Mouse (Mus musculus): ENCODE measurements around the gene Olfr1082.
"Not testable (repeated sequence)": the region's sequence is repeated elsewhere in the genome, so short reads cannot be mapped to it uniquely, and the experiment has no call there.

Olfr1082 gene

DNA sequence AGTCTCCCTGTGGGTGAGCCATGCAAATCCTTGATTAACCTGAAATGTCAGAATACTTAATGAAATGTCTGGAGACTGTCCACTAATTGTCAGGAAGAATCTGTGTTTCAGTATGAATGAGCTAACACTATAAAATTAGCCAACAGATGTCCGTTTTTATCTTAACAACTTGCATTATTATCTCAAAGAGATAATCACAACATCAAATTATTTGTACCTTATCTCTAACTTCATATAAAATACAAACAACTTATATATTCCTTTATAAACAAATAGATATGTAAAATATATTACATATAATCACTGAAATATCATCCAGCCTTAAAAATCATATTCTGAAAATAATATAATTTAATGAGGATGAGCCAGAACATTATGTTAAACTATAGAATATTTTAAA, at the start of gene Olfr1082:
Olfr1082 (minus strand) TSS at position 101 of the 400 bp plus-strand sequence.
- not testable (repeated sequence) for DNase-seq (ENCODE audit: low spot score)

DNA sequence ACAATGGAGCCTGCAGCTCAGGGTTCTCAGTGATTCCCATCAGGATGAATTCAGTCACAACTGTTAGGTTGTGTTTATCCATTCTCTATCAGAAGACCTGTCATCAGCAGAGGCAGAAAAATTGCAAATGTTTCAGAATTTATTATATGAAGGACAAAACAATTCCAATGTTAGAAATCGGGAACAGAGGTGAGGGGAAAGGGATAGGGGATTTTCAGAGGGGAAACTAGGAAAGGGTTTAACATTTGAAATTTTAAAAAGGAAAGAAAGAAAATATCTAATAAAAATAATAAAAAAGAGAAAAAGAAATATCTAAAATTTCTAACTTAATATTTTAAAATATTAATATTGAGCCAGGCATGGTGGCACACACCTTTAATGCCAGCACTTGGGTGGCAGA, 40.9 kb upstream of the Olfr1082 start, which contains the start of gene Olfr1084:
Olfr1084 (minus strand) TSS at position 101 of the 400 bp plus-strand sequence.
- not testable (repeated sequence) for DNase-seq (ENCODE audit: low spot score)

DNA sequence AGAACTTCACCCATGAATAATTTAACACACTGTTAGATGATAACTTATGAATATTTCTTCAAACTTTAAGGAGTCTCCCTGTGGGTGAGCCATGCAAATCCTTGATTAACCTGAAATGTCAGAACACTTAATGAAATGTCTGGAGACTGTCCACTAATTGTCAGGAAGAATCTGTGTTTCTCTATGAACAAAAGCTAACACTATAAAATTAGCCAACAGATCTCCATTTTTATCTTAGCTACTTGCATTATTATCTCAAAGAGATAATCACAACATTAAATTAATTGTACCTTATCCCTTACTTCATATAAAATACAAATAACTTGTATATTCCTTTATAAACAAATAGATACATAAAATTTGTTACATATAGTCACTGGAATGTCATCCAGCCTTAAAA, 40.6 kb downstream of the Olfr1082 start, which contains the start of gene Olfr1080:
Olfr1080 (minus strand) TSS at position 101 of the 400 bp plus-strand sequence.
- DNase-seq (ENCODE audit: low spot score), result not testable (repeated sequence)

Data from urinary bladder, postnatal 25 days (tissue).